In the genomic region with DNA sequence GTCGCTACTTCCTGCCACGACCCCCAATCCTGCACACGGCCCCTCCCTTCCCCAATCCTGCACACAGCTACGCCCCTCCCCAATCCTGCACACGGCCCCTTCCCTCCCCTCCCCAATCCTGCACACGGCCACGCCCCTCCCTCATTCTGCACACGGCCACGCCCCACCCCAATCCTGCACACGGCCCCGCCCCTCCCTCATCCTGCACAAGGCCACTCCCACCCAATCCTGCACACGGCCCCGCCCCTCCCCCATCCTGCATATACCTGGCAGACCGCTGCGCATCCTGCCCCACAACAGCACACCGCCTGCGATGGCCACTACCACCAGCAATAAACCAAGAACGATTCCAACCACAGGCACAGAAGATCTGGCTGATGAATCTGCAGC, we compare ENCODE assay signal across 1 mouse cellular context.
TF ChIP-seq lines count a peak whose summit lies in the region.

No protein-coding gene starts in this region.

TF ChIP-seq in ES-E14, 5 proteins besides CTCF, POLR2A, EP300 and RAD21:
- TF ChIP-seq HCFC1 (IDR thresholded peaks at IDR 0.05; ENCODE audit: borderline replicate concordance, insufficient read depth, low read length) = no peak
- no peak for TF ChIP-seq ZNF384 (IDR thresholded peaks at IDR 0.05; ENCODE audit: low read depth, low read length)
- no peak for TF ChIP-seq CHD2 (IDR thresholded peaks at IDR 0.05; ENCODE audit: low read depth, low read length)
- TF ChIP-seq MAFK (IDR thresholded peaks at IDR 0.05; ENCODE audit: insufficient read depth, low read depth, low read length) = no peak
- TF ChIP-seq ZC3H11A (IDR thresholded peaks at IDR 0.05; ENCODE audit: borderline replicate concordance, low read depth, low read length) = no peak
